Mouse (Mus musculus): Measurements from ENCODE around the gene Usp24.
"Not testable (repeated sequence)": the region's sequence is repeated elsewhere in the genome, so short reads cannot be mapped to it uniquely, and the experiment has no call there.

- not testable (repeated sequence) for TF ChIP-seq POLR2A (IDR thresholded peaks at IDR 0.05; ENCODE audit: insufficient read depth, low read length); CTCF (IDR thresholded peaks at IDR 0.05; ENCODE audit: low read depth, low read length)
Measured at GRCm38 (mm10) chr4:106355025-106355424, 39.0 kb downstream of the Usp24 start.
